Mouse (Mus musculus) G1E-ER4 (cell line): ENCODE measurements around the gene Spns2. TPM values are rescaled to one million over a fixed set of nuclear protein-coding genes. Genes with fewer than 3 reads are reported as not detected.

Experiments used
- GATA1 ChIP-seq: IDR thresholded peaks from one replicate; pipeline ENCODE4 v1.8.0; 2012; ENCODE audit warnings: low read length, inconsistent platforms
- polyA plus RNA-seq: library from polyadenylated mRNA; stranded (reverse); fragments of >175 nt; gene quantifications from 2 replicates; pipeline ENCODE4 v1.2.3, GENCODE M21; 2012

Spns2 gene
- polyA plus RNA-seq, 1 experiment = 25.2 TPM

- no peak for TF ChIP-seq GATA1
These were observed 54.0 kb downstream of the Spns2 start for GRCm38 (mm10) chr11:72435694-72436045.

GRCm38 (mm10) chr11:72434963-72435693 is 54.6 kb downstream of the Spns2 start, which contains the start of gene Ggt6:
Gene Ggt6 (plus strand): TSS chr11:72435526.
- no peak for TF ChIP-seq GATA1

- no peak for TF ChIP-seq GATA1
These were observed 60.4 kb downstream of the Spns2 start for GRCm38 (mm10) chr11:72429288-72429690.

- no peak for TF ChIP-seq GATA1
These were observed 61.0 kb downstream of the Spns2 start for GRCm38 (mm10) chr11:72428694-72429093.

GRCm38 (mm10) chr11:72426884-72427283 is 62.8 kb downstream of the Spns2 start:
- TF ChIP-seq GATA1 = no peak

GRCm38 (mm10) chr11:72425201-72425600 is 64.5 kb downstream of the Spns2 start:
- TF ChIP-seq GATA1 = no peak

GRCm38 (mm10) chr11:72423686-72424085 is 66.0 kb downstream of the Spns2 start:
- no peak for TF ChIP-seq GATA1

- no peak for TF ChIP-seq GATA1
These were observed 68.0 kb downstream of the Spns2 start for GRCm38 (mm10) chr11:72421518-72422278.

- TF ChIP-seq GATA1 = no peak
These were observed 69.1 kb downstream of the Spns2 start for GRCm38 (mm10) chr11:72420460-72421122.

- TF ChIP-seq GATA1 = no peak
These were observed 70.7 kb downstream of the Spns2 start for GRCm38 (mm10) chr11:72419006-72419405.

GRCm38 (mm10) chr11:72418227-72418626 is 71.5 kb downstream of the Spns2 start:
- TF ChIP-seq GATA1 = no peak

- TF ChIP-seq GATA1 = no peak
These were observed 72.3 kb downstream of the Spns2 start for GRCm38 (mm10) chr11:72417376-72417775.

GRCm38 (mm10) chr11:72416666-72417065 is 73.0 kb downstream of the Spns2 start:
- TF ChIP-seq GATA1 = no peak

- TF ChIP-seq GATA1 = peak; percentile 84
These were observed 74.5 kb downstream of the Spns2 start for GRCm38 (mm10) chr11:72415155-72415554.

- TF ChIP-seq GATA1 = no peak
These were observed 76.0 kb downstream of the Spns2 start for GRCm38 (mm10) chr11:72413601-72414190.

- no peak for TF ChIP-seq GATA1
These were observed 76.7 kb downstream of the Spns2 start for GRCm38 (mm10) chr11:72413016-72413415.
